Mouse (Mus musculus) myocyte (in vitro differentiated cells): Measurements from ENCODE around the gene Shc3.

Source experiments
- MYOD1 ChIP-seq, 3 experiments: IDR thresholded peaks; one replicate each; pipeline ENCODE4 v1.6.1; 2011; ENCODE audit warnings: control low read depth in 2 of 3, low read depth in 2 of 3, mild to moderate bottlenecking in 2 of 3, moderate library complexity in 1 of 3; ENCODE audit not compliant: insufficient read length in 2 of 3, control insufficient read depth in 1 of 3
- POLR2A ChIP-seq: IDR thresholded peaks from one replicate; pipeline ENCODE4 v1.6.1; 2011; ENCODE audit warnings: low read depth, mild to moderate bottlenecking, control low read depth, moderate library complexity; ENCODE audit not compliant: insufficient read length

- TF ChIP-seq POLR2A: no peak
- no peak for TF ChIP-seq MYOD1 (IDR thresholded peaks at IDR 0.05; ENCODE audit: control insufficient read depth in 1 of 3, insufficient read length in 2 of 3, low read depth in 2 of 3)
Observed at GRCm38 (mm10) chr13:51397861-51398260, 171.4 kb downstream of the Shc3 start.
